Mouse (Mus musculus) spleen, adult 18-20 months (tissue): ENCODE results near the gene Dmp1.

ENCODE experiments used
- DNase-seq, 2 experiments: peaks; one replicate each; pipeline ENCODE4 v3.0.0; 2022; ENCODE audit warnings: mixed read lengths in 2 of 2

The Dmp1 gene

GRCm38 (mm10) chr5:104263014-104263776, 60.8 kb downstream of the Dmp1 start:
- DNase-seq = no peak
